Mouse (Mus musculus) gastrocnemius, postnatal 4 days (tissue): Measurements from ENCODE around the gene Vmn1r112. TPM values are rescaled to one million over a fixed set of nuclear protein-coding genes. Genes with fewer than 3 reads are reported as not detected.
"Not testable (repeated sequence)": the region's sequence is repeated elsewhere in the genome, so short reads cannot be mapped to it uniquely, and the experiment has no call there.

Experiments used
- DNase-seq, 2 experiments: peaks; one replicate each; pipeline ENCODE4 v3.0.0; 2021 to 2022; ENCODE audit warnings: low spot score in 2 of 2, mixed read lengths in 2 of 2
- long read RNA-seq, 2 experiments: library from polyadenylated mRNA; stranded (forward); transcript quantifications; one replicate each; pipeline ENCODE4 v2.0.0; 2021
- total RNA-seq, 2 experiments: library from RNA; stranded (reverse); gene quantifications; 2 replicates each; pipeline ENCODE4 v1.2.3; 2021

Vmn1r112 gene
- total RNA-seq, result not detected
- long read RNA-seq, experiment 1, result 0 reads
- long read RNA-seq, experiment 2, result 0 reads

- DNase-seq, result not testable (repeated sequence)
Observed at GRCm38 (mm10) chr7:20770885-20771284, at the start of gene Vmn1r112. Gene Vmn1r112, plus strand, starts transcription at chr7:20771185.

- DNase-seq, result not testable (repeated sequence)
Observed at GRCm38 (mm10) chr7:20730524-20730923, 40.5 kb upstream of the Vmn1r112 start, which contains the start of gene Gm10668. Gene Gm10668, minus strand, starts transcription at chr7:20730624.

DNA sequence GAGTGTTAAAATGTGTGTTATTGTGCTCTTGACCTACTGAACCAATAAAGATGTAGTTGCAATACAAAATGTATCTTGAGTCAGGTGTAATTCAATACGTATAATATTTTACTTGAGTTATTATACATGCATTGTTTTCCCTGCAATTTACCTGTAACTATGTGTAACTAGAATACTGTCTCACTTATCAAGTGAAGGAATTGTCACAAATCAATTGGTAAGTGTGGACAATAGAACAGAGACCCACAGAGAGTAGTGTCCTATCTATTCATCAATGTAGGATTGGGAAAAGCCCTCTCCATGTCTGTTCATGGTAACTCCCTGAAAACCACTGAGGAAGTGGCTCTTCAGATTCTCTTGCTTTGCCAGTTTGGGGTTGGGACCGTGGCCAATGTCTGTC, 16.0 kb downstream of the Vmn1r112 start, which contains the start of gene Vmn1r113:
TSS of gene Vmn1r113 (plus strand) at position 301 of the 400 bp plus-strand sequence.
- not testable (repeated sequence) for DNase-seq

DNA sequence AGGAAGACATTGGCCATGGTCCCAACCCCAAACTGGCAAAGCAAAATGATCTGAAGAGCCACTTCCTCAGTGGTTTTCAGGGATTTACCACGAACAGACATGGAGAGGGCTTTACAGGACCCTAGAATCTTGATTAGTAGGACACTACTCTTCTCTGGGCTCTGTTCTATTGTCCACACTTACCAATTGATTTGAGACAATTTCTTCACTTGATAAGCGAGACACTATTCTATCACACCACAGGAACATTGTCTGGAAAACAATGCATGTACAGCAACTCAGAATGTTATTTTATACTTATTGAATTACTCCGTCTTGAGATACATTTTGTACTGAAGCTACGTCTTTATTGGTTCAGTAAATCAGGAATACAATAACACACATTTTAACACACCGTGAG, 41.1 kb downstream of the Vmn1r112 start, which contains the start of gene Vmn1r114:
TSS of gene Vmn1r114 (minus strand) at position 101 of the 400 bp plus-strand sequence.
- not testable (repeated sequence) for DNase-seq

Other genes starting within 250 kb of the Vmn1r112 start
- not detected for gene Vmn1r104, start 237.3 kb upstream of the Vmn1r112 start, total RNA-seq
- not detected for gene Gm5726, start 225.4 kb upstream of the Vmn1r112 start, total RNA-seq
- gene Gm4141, start 194.9 kb upstream of the Vmn1r112 start, total RNA-seq, result not detected
- not detected for gene Gm4513, start 172.2 kb upstream of the Vmn1r112 start, total RNA-seq
- gene Vmn1r107, start 102.3 kb upstream of the Vmn1r112 start, total RNA-seq, result not detected
- gene Vmn1r111, start 68.0 kb upstream of the Vmn1r112 start, total RNA-seq, result not detected
- not detected for gene Gm10668, start 40.6 kb upstream of the Vmn1r112 start, total RNA-seq
- gene Vmn1r113, start 16.1 kb downstream of the Vmn1r112 start, total RNA-seq, result not detected
- gene Vmn1r114, start 41.0 kb downstream of the Vmn1r112 start, total RNA-seq, result not detected
- gene Vmn1r115, start 73.8 kb downstream of the Vmn1r112 start, total RNA-seq, result not detected
- not detected for gene Vmn1r116, start 101.1 kb downstream of the Vmn1r112 start, total RNA-seq
- gene Vmn1r117, start 112.9 kb downstream of the Vmn1r112 start, total RNA-seq, result not detected
- not detected for gene Vmn1r118, start 141.2 kb downstream of the Vmn1r112 start, total RNA-seq
- not detected for gene Vmn1r119, start 241.3 kb downstream of the Vmn1r112 start, total RNA-seq